Mouse (Mus musculus) MEL (cell line): ENCODE data around the gene Rgs6.

Source experiments
- CTCF ChIP-seq, 3 experiments: IDR thresholded peaks in 2 of 3; conservative IDR thresholded peaks in 1 of 3; 2 replicates each; pipeline ENCODE4 v1.5.1; 2011 to 2012; ENCODE audit warnings: low read length in 3 of 3, low read depth in 2 of 3, mild to moderate bottlenecking in 2 of 3, improper control_type of control experiment in 1 of 3, inconsistent platforms in 1 of 3, mixed read lengths in 1 of 3, moderate library complexity in 1 of 3; ENCODE audit not compliant: control insufficient read depth in 1 of 3, insufficient read depth in 1 of 3, poor library complexity in 1 of 3, severe bottlenecking in 1 of 3
- MAFK ChIP-seq: IDR thresholded peaks from 2 replicates; pipeline ENCODE4 v1.6.1; 2011; ENCODE audit warnings: low read depth, mild to moderate bottlenecking, low read length, improper control_type of control experiment, borderline replicate concordance
- MAX ChIP-seq: IDR thresholded peaks from 2 replicates; pipeline ENCODE4 v1.6.1; 2011; ENCODE audit warnings: low read length, improper control_type of control experiment
- MXI1 ChIP-seq: IDR thresholded peaks from 2 replicates; pipeline ENCODE4 v1.6.1; 2011; ENCODE audit warnings: mild to moderate bottlenecking, low read depth, low read length, improper control_type of control experiment
- ZKSCAN1 ChIP-seq: IDR thresholded peaks from 2 replicates; pipeline ENCODE4 v1.6.1; 2012; ENCODE audit warnings: low read depth, mild to moderate bottlenecking, inconsistent platforms, low read length, improper control_type of control experiment, moderate library complexity

DNA sequence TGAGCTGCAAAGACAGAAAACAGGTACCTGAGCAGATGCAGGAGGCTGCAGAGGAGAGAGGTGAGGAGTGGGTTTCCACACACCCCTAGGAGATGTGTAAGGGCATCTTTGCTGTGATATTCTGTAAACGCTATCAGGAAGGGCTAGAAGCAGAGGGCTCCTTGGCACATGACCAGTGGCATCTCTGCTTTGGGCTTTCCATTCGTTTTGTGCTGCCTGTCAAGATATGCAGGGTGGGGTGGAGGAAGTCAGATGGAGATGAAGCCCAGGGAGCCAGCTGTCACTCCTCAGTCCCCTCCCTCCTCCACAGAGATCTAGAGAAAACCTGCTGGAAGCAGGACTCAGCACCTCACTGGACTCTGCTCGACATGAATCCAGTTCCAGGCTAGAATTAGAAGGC, 555.0 kb downstream of the Rgs6 start:
- TF ChIP-seq MAFK (no peak), ZKSCAN1 (no peak), CTCF (IDR thresholded peaks at IDR 0.05 in 2 of 3, conservative IDR thresholded peaks at IDR 0.05 in 1 of 3; ENCODE audit: control insufficient read depth in 1 of 3, insufficient read depth in 1 of 3, low read depth in 2 of 3, low read length in 3 of 3, poor library complexity in 1 of 3, severe bottlenecking in 1 of 3) (no peak), MAX (no peak), MXI1 (no peak)
